Comparison of ENCODE assay signal across 16 mouse cellular contexts in the genomic region with DNA sequence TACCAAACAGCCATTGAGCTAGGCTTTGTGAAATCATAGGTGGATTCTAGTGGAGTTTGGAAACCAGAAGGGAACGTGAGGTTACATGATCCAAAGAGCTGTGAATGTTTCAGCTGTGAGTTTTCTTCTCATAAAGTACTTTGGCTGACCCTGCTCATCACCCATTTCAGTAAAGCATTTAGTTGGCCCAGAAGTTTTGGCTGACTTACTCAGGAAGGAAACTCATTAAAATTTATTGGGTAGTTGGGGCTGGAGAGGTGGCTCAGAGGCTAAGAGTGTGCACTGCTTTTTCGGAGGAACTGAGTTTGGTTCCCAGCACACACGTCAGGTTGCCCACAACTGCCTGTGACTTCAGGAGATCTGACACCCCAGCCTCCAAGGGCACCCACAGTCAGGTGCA. TPM values are rescaled to one million over a fixed set of nuclear protein-coding genes. Genes with fewer than 3 reads are reported as not detected.
"Had no signal": no experiment of that assay in that cellular context is flagged by ENCODE, and none has a peak within 500 bp of the region (broad histone marks: within the 10 kb centered on the region; RNA-seq: fewer than 3 reads in every experiment).

No protein-coding gene starts in this region.

- H3K27me3 ChIP-seq: limb, embryonic 15.5 days; liver, embryonic 13.5 days had no signal

- DNase-seq: left cerebral cortex, postnatal 4 days; liver, embryonic 13.5 days; lung, adult 2 months; lung, postnatal 14 days; lung, postnatal 4 days; midbrain, embryonic 14.5 days; thymus, adult 18-20 months; thymus, postnatal 36 days had no signal

- H3K4me1 ChIP-seq: limb, embryonic 15.5 days had no signal

- H3K36me3 ChIP-seq: limb, embryonic 15.5 days; liver, embryonic 13.5 days had no signal

- H3K9ac ChIP-seq: limb, embryonic 15.5 days; liver, embryonic 13.5 days had no signal

- ATAC-seq: hindbrain, postnatal 0 days; inflammation-experienced regulatory T-cells, adult 6 months; intestine, embryonic 16.5 days had no signal

- H3K4me2 ChIP-seq: limb, embryonic 15.5 days; liver, embryonic 13.5 days; midbrain, embryonic 11.5 days had no signal

- H3K27ac ChIP-seq: hindbrain, postnatal 0 days; limb, embryonic 15.5 days; liver, embryonic 13.5 days had no signal

- H3K9me3 ChIP-seq: limb, embryonic 15.5 days; liver, embryonic 13.5 days had no signal

- H3K4me3 ChIP-seq: limb, embryonic 15.5 days; liver, embryonic 13.5 days had no signal

RNA-seq across cellular contexts. Expression of a gene that starts 9.4 kb away (rescaled TPM):
- polyA plus RNA-seq: lung, adult 2 months; midbrain, embryonic 11.5 days; neural tube, embryonic 11.5 days; small intestine, adult 2 months; spleen, adult 2 months had no signal
